Mouse (Mus musculus) lung, postnatal 0 days (tissue): Measurements from ENCODE around the gene Samd10. TPM values are rescaled to one million over a fixed set of nuclear protein-coding genes. Genes with fewer than 3 reads are reported as not detected.
A peak's percentile ranks its signal among the peaks of the same experiment; 100 is the strongest.

Experiments
- ATAC-seq: fragments of 200-750 bp; cut with Nextera tagmentation; 2 replicates; pipeline ENCODE4 v1.8.0; 2017; ENCODE audit warnings: moderate library complexity
- DNase-seq: peaks from one replicate; pipeline ENCODE4 v3.0.0-alpha.2; 2016; ENCODE audit warnings: low spot score
- H3K27ac ChIP-seq: fragments of 300-500 bp; sonication (generic); 2 replicates; pipeline ENCODE4 v1.5.1; 2014; ENCODE audit warnings: antibody characterized with exemption, mild to moderate bottlenecking, low read length, mixed read lengths
- H3K27me3 ChIP-seq: fragments of 300-500 bp; sonication (generic); replicated peaks from 2 replicates; pipeline ENCODE4 v1.6.1; 2014; ENCODE audit warnings: low read length, mixed read lengths; ENCODE audit not compliant: insufficient read depth
- H3K36me3 ChIP-seq: fragments of 300-500 bp; sonication (generic); 2 replicates; pipeline ENCODE4 v1.6.1; 2014; ENCODE audit warnings: low read length, mixed read lengths; ENCODE audit not compliant: insufficient read depth
- H3K4me1 ChIP-seq: fragments of 300-500 bp; sonication (generic); 2 replicates; pipeline ENCODE4 v1.6.1; 2014; ENCODE audit warnings: antibody characterized with exemption, low read depth, low read length, mixed read lengths; ENCODE audit not compliant: insufficient read depth
- H3K4me2 ChIP-seq: fragments of 300-500 bp; sonication (generic); replicated peaks from 2 replicates; pipeline ENCODE4 v1.6.1; 2014; ENCODE audit warnings: low read depth, mild to moderate bottlenecking, low read length, moderate library complexity, mixed read lengths
- H3K4me3 ChIP-seq: fragments of 300-500 bp; sonication (generic); 2 replicates; pipeline ENCODE4 v1.5.1; 2014; ENCODE audit warnings: low read depth, low read length
- H3K9ac ChIP-seq: fragments of 300-500 bp; sonication (generic); replicated peaks from 2 replicates; pipeline ENCODE4 v1.6.1; 2014; ENCODE audit warnings: low read depth, mild to moderate bottlenecking
- H3K9me3 ChIP-seq: fragments of 300-500 bp; sonication (generic); 2 replicates; pipeline ENCODE4 v1.6.1; 2016; ENCODE audit warnings: low read length, mixed read lengths
- CTCF ChIP-seq: IDR thresholded peaks from 2 replicates; pipeline ENCODE4 v1.5.1; 2016; ENCODE audit warnings: antibody characterized with exemption, mild to moderate bottlenecking
- EP300 ChIP-seq: IDR thresholded peaks from 2 replicates; pipeline ENCODE4 v1.6.1; 2016; ENCODE audit warnings: antibody characterized with exemption, mild to moderate bottlenecking, control low read depth
- WGBS: fragments of 180-500 bp; shearing (Covaris S2); extraction: QIAGEN DNeasy Blood & Tissue Kit; methylation state at CpG from one replicate; pipeline ENCODE4 v1.1.7; 2014; 5-methylcytosine and 5-hydroxymethylcytosine counted together
- polyA plus RNA-seq: library from polyadenylated mRNA; unstranded; fragments of >200 nt; fragmentation: Nextera tagmentation; extraction: Ambion mirVana; gene quantifications from 2 replicates; pipeline ENCODE4 v1.2.1, GENCODE M21; 2015

Gene Samd10
- polyA plus RNA-seq, 1 experiment from 2014 or later = 20.8 TPM

DNA sequence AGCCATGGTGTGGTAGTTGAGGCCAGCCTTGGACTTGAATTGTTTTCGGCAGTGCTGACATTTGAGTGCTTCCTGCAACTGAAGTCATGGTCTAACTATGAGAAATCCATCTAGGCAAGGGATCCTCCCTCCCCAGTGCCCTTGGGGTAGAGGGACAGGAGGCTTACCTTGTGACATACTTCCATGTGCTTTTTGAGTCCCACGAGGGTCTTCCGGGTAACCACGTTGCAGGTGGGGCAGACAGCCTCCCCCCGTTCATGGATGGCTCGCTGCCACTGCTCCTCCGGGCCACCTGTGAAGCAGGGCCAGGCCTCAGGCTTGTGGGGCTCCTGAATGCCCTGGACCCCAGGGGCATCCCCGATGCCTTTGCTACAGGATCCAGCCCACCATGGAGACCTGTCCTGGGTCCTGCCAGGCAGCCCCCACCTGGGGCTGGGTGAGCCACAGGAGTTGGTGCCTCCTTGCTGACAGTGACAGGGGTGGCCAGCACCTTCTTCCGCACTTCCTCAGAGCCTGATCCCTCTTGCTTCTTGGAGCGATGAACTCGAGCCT is 10.7 kb downstream of the Samd10 start:
- DNase-seq (no peak), ATAC-seq (no peak)
- Histone ChIP-seq H3K9me3 (no peaks in the 10 kb centered on the region), H3K9ac (no peak overlapping the region), H3K4me1 (peaks cover 12% of the 10 kb centered on the region; the same call in 1 of the 2 replicates), H3K27me3 (no peaks in the 10 kb centered on the region), H3K4me2 (no peak overlapping the region), H3K36me3 (0 out of 2 replicates have a peak, but pooled peaks cover 17% of the 10 kb centered on the region), H3K4me3 (no peak overlapping the region), H3K27ac (no peak overlapping the region)
- TF ChIP-seq EP300 (no peak), CTCF (no peak)
- 88% methylated on average over 11 of the region's 11 CpGs for WGBS

GRCm38 (mm10) chr2:181587796-181588195 is 11.2 kb downstream of the Samd10 start:
- H3K9me3 ChIP-seq = no peaks in the 10 kb centered on the region
- H3K4me1 ChIP-seq = peaks cover 10% of the 10 kb centered on the region; the same call in 1 of the 2 replicates
- DNase-seq (no peak), ATAC-seq (no peak)
- no peak overlapping the region for H3K27ac ChIP-seq
- no peak overlapping the region for H3K4me2 ChIP-seq
- H3K9ac ChIP-seq = no peak overlapping the region
- TF ChIP-seq EP300 (no peak), CTCF (peak; percentile 30)
- H3K4me3 ChIP-seq = no peak overlapping the region
- H3K27me3 ChIP-seq = no peaks in the 10 kb centered on the region
- H3K36me3 ChIP-seq = 0 out of 2 replicates have a peak, but pooled peaks cover 17% of the 10 kb centered on the region
- WGBS = 88% methylated on average over 6 of the region's 6 CpGs

GRCm38 (mm10) chr2:181586124-181586523 is 12.9 kb downstream of the Samd10 start:
- DNase-seq = no peak
- H3K27me3 ChIP-seq = no peaks in the 10 kb centered on the region
- no peak overlapping the region for H3K4me3 ChIP-seq
- TF ChIP-seq CTCF (no peak), EP300 (no peak)
- 0 out of 2 replicates have a peak, but pooled peaks cover 17% of the 10 kb centered on the region for H3K36me3 ChIP-seq
- no peak overlapping the region for H3K9ac ChIP-seq
- H3K4me1 ChIP-seq = peaks cover under 1% of the 10 kb centered on the region
- no peak overlapping the region for H3K4me2 ChIP-seq
- H3K9me3 ChIP-seq = no peaks in the 10 kb centered on the region
- WGBS = 95% methylated on average over 3 of the region's 3 CpGs
- no peak overlapping the region for H3K27ac ChIP-seq
- no peak for ATAC-seq

DNA sequence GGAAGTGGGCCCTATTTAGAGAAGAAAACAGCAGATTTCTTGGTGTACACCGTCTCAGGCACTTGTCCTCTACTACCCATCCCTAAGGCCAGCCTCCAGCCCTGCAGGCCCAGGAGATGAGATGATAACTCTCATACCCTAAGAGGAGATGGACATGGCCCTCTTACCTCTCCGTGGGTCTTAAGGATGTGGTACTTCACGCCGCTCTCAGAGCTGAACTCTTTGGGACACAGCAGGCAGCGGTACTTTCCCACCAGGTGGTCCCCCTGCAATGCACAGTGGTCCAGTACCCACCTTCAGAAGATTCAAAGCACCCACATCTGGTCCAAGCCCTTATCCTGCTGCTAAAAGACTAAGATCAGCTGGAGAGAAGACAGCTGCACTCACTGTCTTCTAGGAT is 13.5 kb downstream of the Samd10 start:
- peaks cover 4% of the 10 kb centered on the region for H3K4me1 ChIP-seq
- H3K9me3 ChIP-seq = no peaks in the 10 kb centered on the region
- H3K27ac ChIP-seq = no peak overlapping the region
- H3K27me3 ChIP-seq = no peaks in the 10 kb centered on the region
- H3K4me3 ChIP-seq = no peak overlapping the region
- DNase-seq (no peak), ATAC-seq (no peak)
- H3K4me2 ChIP-seq = no peak overlapping the region
- H3K9ac ChIP-seq = no peak overlapping the region
- 90% methylated on average over 5 of the region's 5 CpGs for WGBS
- no peak for TF ChIP-seq CTCF
- H3K36me3 ChIP-seq = 0 out of 2 replicates have a peak, but pooled peaks cover 17% of the 10 kb centered on the region

DNA sequence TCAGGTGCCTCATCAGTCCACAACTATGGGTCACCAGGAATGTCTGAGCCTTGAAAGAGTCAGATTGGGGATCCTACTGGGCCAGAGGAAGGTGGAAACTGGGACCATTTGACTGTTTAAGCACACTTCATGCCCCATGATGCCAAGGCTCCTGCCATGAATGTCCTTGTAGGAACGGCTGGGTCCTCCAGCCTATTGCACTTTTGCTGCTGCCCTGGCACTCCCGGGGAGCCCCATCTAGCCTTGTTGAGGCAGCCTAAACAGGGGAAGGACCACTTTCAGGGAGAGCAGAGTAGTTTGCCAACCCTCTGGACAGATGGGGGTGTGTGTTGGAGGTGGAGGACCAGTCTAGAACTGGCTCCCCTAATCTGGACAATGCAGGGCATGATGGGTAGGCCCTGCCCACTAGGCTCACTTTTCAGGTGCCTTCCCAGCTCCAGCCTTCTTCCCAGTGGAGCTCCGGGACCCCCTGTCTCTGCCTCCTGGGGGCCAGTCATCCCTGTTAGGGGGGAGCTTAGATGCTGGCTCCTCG is 14.5 kb downstream of the Samd10 start, which contains the start of gene Uckl1:
Gene Uckl1, minus strand, starts transcription at position 482 of the 532 bp plus-strand sequence.
- no peak for DNase-seq
- Histone ChIP-seq H3K9ac (no peak within 1 kb of the TSS), H3K4me1 (peaks cover 9% of the 10 kb centered on the region), H3K27ac (no peak within 1 kb of the TSS), H3K36me3 (0 out of 2 replicates have a peak, but pooled peaks cover 17% of the 10 kb centered on the region), H3K4me2 (no peak within 1 kb of the TSS), H3K4me3 (no peak within 1 kb of the TSS), H3K27me3 (no peaks in the 10 kb centered on the region), H3K9me3 (no peaks in the 10 kb centered on the region)
- 88% methylated on average over 4 of the region's 4 CpGs for WGBS
- TF ChIP-seq EP300 = no peak
- ATAC-seq = no peak

- 0 out of 2 replicates have a peak, but pooled peaks cover 16% of the 10 kb centered on the region for H3K36me3 ChIP-seq
- no peak overlapping the region for H3K4me3 ChIP-seq
Observed at GRCm38 (mm10) chr2:181583460-181584257, 15.4 kb downstream of the Samd10 start.

More at GRCm38 (mm10) chr2:181583460-181584257, 15.4 kb downstream of the Samd10 start:
- no peaks in the 10 kb centered on the region for H3K27me3 ChIP-seq
- H3K4me2 ChIP-seq = no peak overlapping the region
- no peak for TF ChIP-seq EP300
- H3K27ac ChIP-seq = no peak overlapping the region
- 86% methylated on average over 3 of the region's 3 CpGs for WGBS
- H3K9me3 ChIP-seq = no peaks in the 10 kb centered on the region
- H3K4me1 ChIP-seq = peaks cover 9% of the 10 kb centered on the region
- no peak for ATAC-seq
- DNase-seq = no peak
- no peak overlapping the region for H3K9ac ChIP-seq
